Mouse (Mus musculus) kidney, embryonic 15.5 days (tissue): ENCODE data around the gene Krt8. TPM values are rescaled to one million over a fixed set of nuclear protein-coding genes. Genes with fewer than 3 reads are reported as not detected.

Source experiments
- ATAC-seq: fragments of 200-750 bp; cut with Nextera tagmentation; replicated peaks from 2 replicates; pipeline ENCODE4 v1.8.0; 2017; ENCODE audit warnings: moderate TSS enrichment; ENCODE audit not compliant: low FRiP score
- H3K27ac ChIP-seq: fragments of 300-500 bp; sonication (generic); 2 replicates; pipeline ENCODE4 v1.5.1; 2015; ENCODE audit warnings: mild to moderate bottlenecking, inconsistent platforms
- H3K27me3 ChIP-seq: fragments of 300-500 bp; sonication (generic); 2 replicates; pipeline ENCODE4 v1.6.1; 2015; ENCODE audit warnings: inconsistent platforms
- H3K36me3 ChIP-seq: fragments of 300-500 bp; sonication (generic); 2 replicates; pipeline ENCODE4 v1.6.1; 2015; ENCODE audit warnings: inconsistent platforms
- H3K4me1 ChIP-seq: fragments of 300-500 bp; sonication (generic); 2 replicates; pipeline ENCODE4 v1.6.1; 2015; ENCODE audit warnings: inconsistent platforms
- H3K4me2 ChIP-seq: fragments of 300-500 bp; sonication (generic); 2 replicates; pipeline ENCODE4 v1.6.1; 2015; ENCODE audit warnings: moderate library complexity, mild to moderate bottlenecking, inconsistent platforms
- H3K4me3 ChIP-seq: fragments of 300-500 bp; sonication (generic); replicated peaks from 2 replicates; pipeline ENCODE4 v1.5.1; 2015; ENCODE audit warnings: mild to moderate bottlenecking, inconsistent platforms
- H3K9ac ChIP-seq: fragments of 300-500 bp; sonication (generic); 2 replicates; pipeline ENCODE4 v1.6.1; 2015; ENCODE audit warnings: mild to moderate bottlenecking, inconsistent platforms
- H3K9me3 ChIP-seq: fragments of 300-500 bp; sonication (generic); replicated peaks from 2 replicates; pipeline ENCODE4 v1.6.1; 2016; ENCODE audit warnings: inconsistent platforms
- WGBS: fragments of 180-500 bp; shearing (Covaris S2); methylation state at CpG from one replicate; pipeline ENCODE4 v1.1.7; 2015; ENCODE audit warnings: mixed read lengths; 5-methylcytosine and 5-hydroxymethylcytosine counted together
- polyA plus RNA-seq: library from polyadenylated mRNA; unstranded; fragments of >200 nt; fragmentation: Nextera tagmentation; extraction: Ambion mirVana; gene quantifications from 2 replicates; pipeline ENCODE4 v1.2.1, GENCODE M21; 2015

The Krt8 gene
- polyA plus RNA-seq, 1 experiment from 2014 or later, result 213 TPM

- ATAC-seq, result no peak
- WGBS, result 1% methylated on average over 10 of the region's 10 CpGs
- H3K27ac ChIP-seq, result no peak overlapping the region
- H3K9ac ChIP-seq, result no peak overlapping the region
- no peaks in the 10 kb centered on the region for H3K27me3 ChIP-seq
- no peak overlapping the region for H3K4me3 ChIP-seq
- no peaks in the 10 kb centered on the region for H3K36me3 ChIP-seq
- H3K4me2 ChIP-seq, result no peak overlapping the region
- H3K4me1 ChIP-seq, result peaks cover 17% of the 10 kb centered on the region
- H3K9me3 ChIP-seq, result no peaks in the 10 kb centered on the region
Observed at GRCm38 (mm10) chr15:101988119-101988518, 16.2 kb downstream of the Krt8 start.

DNA sequence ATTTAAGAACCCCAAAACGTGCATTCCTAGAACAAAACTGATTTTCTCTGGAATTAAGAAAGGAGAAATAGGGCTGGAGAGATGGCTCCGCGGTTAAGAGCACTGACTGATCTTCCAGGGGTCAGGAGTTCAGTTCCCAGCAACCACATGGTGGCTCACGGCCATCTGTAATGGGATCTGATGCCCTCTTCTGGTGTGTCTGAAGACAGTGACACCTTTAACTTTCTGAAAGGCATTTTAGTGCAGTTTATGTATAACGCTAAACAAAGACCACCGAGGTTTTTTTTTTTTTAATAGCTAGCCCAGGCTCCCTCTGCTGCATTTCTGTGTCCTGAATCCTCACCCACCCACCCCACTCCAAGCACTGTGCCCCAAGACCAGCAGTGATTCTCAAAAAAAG is 19.5 kb downstream of the Krt8 start:
- Histone ChIP-seq H3K4me3 (peak overlapping the region; percentile 39; the same call in 1 of the 2 replicates), H3K4me1 (peaks cover 17% of the 10 kb centered on the region), H3K27me3 (no peaks in the 10 kb centered on the region), H3K27ac (no peak overlapping the region), H3K36me3 (no peaks in the 10 kb centered on the region), H3K9ac (0 out of 2 replicates have a peak overlapping the region, but pooled peaks have one; percentile 10), H3K9me3 (no peaks in the 10 kb centered on the region), H3K4me2 (peak overlapping the region; percentile 63)
- 15% methylated on average over 6 of the region's 6 CpGs for WGBS
- no peak for ATAC-seq

GRCm38 (mm10) chr15:101983949-101984601 is 20.2 kb downstream of the Krt8 start:
- no peaks in the 10 kb centered on the region for H3K9me3 ChIP-seq
- H3K4me1 ChIP-seq, result peaks cover 17% of the 10 kb centered on the region
- 0 out of 2 replicates have a peak overlapping the region, but pooled peaks have one; percentile 10 for H3K9ac ChIP-seq
- H3K4me2 ChIP-seq, result peak overlapping the region; percentile 63
- ATAC-seq, result peak; percentile 94
- no peaks in the 10 kb centered on the region for H3K36me3 ChIP-seq
- H3K4me3 ChIP-seq, result peak overlapping the region; percentile 39
- peak overlapping the region; percentile 83 for H3K27ac ChIP-seq
- H3K27me3 ChIP-seq, result no peaks in the 10 kb centered on the region
- 2% methylated on average over 15 of the region's 15 CpGs for WGBS

- Histone ChIP-seq H3K9me3 (no peaks in the 10 kb centered on the region), H3K4me3 (peak overlapping the region; percentile 39; the same call in 1 of the 2 replicates), H3K4me1 (peaks cover 17% of the 10 kb centered on the region), H3K9ac (no peak overlapping the region), H3K4me2 (peak overlapping the region; percentile 63), H3K27ac (peak overlapping the region; percentile 83), H3K27me3 (no peaks in the 10 kb centered on the region), H3K36me3 (no peaks in the 10 kb centered on the region)
- WGBS, result 78% methylated on average over 13 of the region's 13 CpGs
- ATAC-seq, result no peak
Observed at GRCm38 (mm10) chr15:101983315-101983948, 20.9 kb downstream of the Krt8 start.

GRCm38 (mm10) chr15:101980849-101981248 is 23.4 kb downstream of the Krt8 start:
- Histone ChIP-seq H3K27ac (peak overlapping the region; percentile 48; the same call in 1 of the 2 replicates), H3K4me1 (peaks cover 40% of the 10 kb centered on the region), H3K4me2 (no peak overlapping the region), H3K9me3 (no peaks in the 10 kb centered on the region), H3K4me3 (no peak overlapping the region), H3K9ac (no peak overlapping the region), H3K27me3 (no peaks in the 10 kb centered on the region), H3K36me3 (no peaks in the 10 kb centered on the region)
- 45% methylated on average over 6 of the region's 6 CpGs for WGBS
- no peak for ATAC-seq

DNA sequence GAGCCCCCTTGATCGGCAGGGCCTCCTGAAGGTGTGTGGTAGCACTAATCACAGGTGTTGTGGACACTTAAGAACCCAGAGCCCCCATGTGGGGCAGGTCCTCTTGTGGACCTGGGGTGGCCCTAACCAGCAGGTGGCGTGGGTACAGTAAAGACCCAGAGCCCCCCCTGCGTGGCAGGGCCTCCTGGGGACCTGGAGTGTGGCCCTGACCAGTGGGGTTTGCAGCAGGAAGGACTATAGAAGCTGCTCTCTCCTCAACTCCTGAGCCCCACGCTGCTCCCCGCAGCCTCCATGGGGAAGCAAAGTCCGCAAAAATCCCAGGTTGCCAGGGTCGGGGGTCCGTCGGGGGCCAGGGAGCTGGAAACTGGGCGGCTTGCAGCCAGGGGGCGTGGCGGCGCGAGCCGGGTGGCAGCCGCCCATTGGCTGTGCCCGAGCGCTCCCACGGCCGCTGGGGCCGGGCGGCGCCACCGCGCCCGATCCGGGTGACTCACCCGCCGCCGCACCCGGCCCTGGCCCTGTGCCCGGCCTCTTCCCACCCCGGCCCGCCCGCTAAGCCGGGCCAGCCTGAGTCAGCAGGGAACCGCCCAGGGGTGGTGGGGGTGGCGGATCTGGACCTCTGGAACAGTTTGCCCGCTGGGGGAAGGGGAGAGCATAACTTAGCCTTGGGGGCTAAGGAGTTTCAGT is 27.1 kb downstream of the Krt8 start:
- Histone ChIP-seq H3K36me3 (no peaks in the 10 kb centered on the region), H3K4me1 (peaks cover 44% of the 10 kb centered on the region), H3K9me3 (no peaks in the 10 kb centered on the region), H3K9ac (peak overlapping the region; percentile 51), H3K4me3 (peak overlapping the region; percentile 37), H3K4me2 (peak overlapping the region; percentile 70), H3K27me3 (no peaks in the 10 kb centered on the region), H3K27ac (peak overlapping the region; percentile 95)
- 2% methylated on average over 39 of the region's 39 CpGs for WGBS
- ATAC-seq, result peak; percentile 92

GRCm38 (mm10) chr15:101976641-101977040 is 27.6 kb downstream of the Krt8 start:
- no peaks in the 10 kb centered on the region for H3K36me3 ChIP-seq
- 0 out of 2 replicates have a peak, but pooled peaks cover 3% of the 10 kb centered on the region for H3K27me3 ChIP-seq
- peak overlapping the region; percentile 51; the same call in 1 of the 2 replicates for H3K9ac ChIP-seq
- peak overlapping the region; percentile 70 for H3K4me2 ChIP-seq
- whole genome bisulfite sequencing, result 31% methylated on average over 3 of the region's 3 CpGs
- ATAC-seq, result no peak; the same call in 1 of the 2 replicates
- H3K4me1 ChIP-seq, result peaks cover 44% of the 10 kb centered on the region
- H3K4me3 ChIP-seq, result no peak overlapping the region
- peak overlapping the region; percentile 95 for H3K27ac ChIP-seq
- H3K9me3 ChIP-seq, result no peaks in the 10 kb centered on the region

GRCm38 (mm10) chr15:101976023-101976422 is 28.3 kb downstream of the Krt8 start:
- ATAC-seq, result peak; percentile 24; the same call in 1 of the 2 replicates
- Histone ChIP-seq H3K9ac (no peak overlapping the region), H3K4me1 (peaks cover 44% of the 10 kb centered on the region), H3K4me2 (no peak overlapping the region), H3K9me3 (no peaks in the 10 kb centered on the region), H3K4me3 (no peak overlapping the region), H3K27me3 (0 out of 2 replicates have a peak, but pooled peaks cover 3% of the 10 kb centered on the region), H3K27ac (peak overlapping the region; percentile 95), H3K36me3 (no peaks in the 10 kb centered on the region)
- 19% methylated on average over 5 of the region's 5 CpGs for WGBS

- Histone ChIP-seq H3K9ac (no peak overlapping the region), H3K9me3 (no peaks in the 10 kb centered on the region), H3K27me3 (0 out of 2 replicates have a peak, but pooled peaks cover 3% of the 10 kb centered on the region), H3K36me3 (no peaks in the 10 kb centered on the region), H3K27ac (0 out of 2 replicates have a peak overlapping the region, but pooled peaks have one; percentile 95), H3K4me1 (peaks cover 48% of the 10 kb centered on the region), H3K4me3 (no peak overlapping the region), H3K4me2 (no peak overlapping the region)
- ATAC-seq, result no peak
- WGBS, result 61% methylated on average over 15 of the region's 16 CpGs
Observed at GRCm38 (mm10) chr15:101974083-101974845, 30.0 kb downstream of the Krt8 start.

DNA sequence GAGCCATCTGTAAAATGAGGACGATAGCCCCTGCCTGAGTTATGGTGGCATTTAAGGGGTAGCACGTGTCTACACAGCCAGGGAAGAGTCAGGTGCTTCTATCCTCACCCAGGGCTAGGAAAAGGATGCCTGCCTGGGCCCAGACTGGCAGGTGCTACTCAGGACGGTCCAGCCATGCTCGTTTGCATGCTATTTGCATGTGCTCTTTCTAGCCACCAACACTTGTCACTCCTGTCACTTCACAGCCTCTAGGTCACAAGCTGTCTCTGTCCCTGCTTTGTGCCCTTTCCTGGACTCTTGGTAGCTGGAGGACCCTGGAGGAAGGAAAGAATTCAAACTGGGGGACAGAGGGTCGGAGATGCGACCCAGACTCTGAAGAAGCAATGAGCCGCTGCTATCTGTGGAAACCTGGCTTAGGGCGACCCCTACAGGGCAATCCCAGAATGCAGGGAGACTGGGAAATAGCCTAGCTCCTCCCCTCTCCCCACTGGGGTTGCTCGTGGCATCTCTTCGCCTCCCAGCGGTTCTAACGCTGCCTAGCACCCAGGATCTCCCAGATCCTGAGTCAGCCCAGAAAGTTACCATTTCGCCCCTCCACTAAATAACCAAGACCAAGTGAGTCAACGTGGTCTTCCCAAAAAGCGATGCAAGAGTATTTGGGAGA is 30.7 kb downstream of the Krt8 start:
- no peaks in the 10 kb centered on the region for H3K36me3 ChIP-seq
- peak overlapping the region; percentile 26; the same call in 1 of the 2 replicates for H3K4me2 ChIP-seq
- H3K4me1 ChIP-seq, result peaks cover 48% of the 10 kb centered on the region
- 0 out of 2 replicates have a peak, but pooled peaks have one; percentile 4 for ATAC-seq
- 14% methylated on average over 15 of the region's 15 CpGs for whole genome bisulfite sequencing
- no peak overlapping the region for H3K4me3 ChIP-seq
- 0 out of 2 replicates have a peak overlapping the region, but pooled peaks have one; percentile 9 for H3K9ac ChIP-seq
- no peaks in the 10 kb centered on the region for H3K9me3 ChIP-seq
- H3K27ac ChIP-seq, result 0 out of 2 replicates have a peak overlapping the region, but pooled peaks have one; percentile 18
- 0 out of 2 replicates have a peak, but pooled peaks cover 3% of the 10 kb centered on the region for H3K27me3 ChIP-seq

DNA sequence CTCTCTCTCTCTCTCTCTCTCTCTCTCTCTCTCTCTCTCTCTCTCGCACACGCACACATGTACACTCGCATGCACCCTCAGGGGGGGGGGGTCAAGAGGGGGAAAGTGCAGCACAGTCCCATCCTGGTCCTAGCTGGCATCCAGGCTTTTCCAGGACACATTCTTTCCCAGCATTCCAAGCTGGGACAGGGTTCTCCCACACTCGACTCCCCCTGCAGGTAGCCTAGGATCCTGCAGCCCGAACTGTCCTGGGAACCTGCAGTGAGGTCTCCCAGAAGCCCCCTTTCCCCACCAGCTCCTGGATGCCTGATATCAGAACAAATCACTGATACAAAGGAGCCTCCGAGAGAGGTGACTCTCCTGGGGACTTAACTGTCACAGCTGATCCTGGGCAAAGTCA is 33.7 kb downstream of the Krt8 start:
- H3K4me1 ChIP-seq, result peaks cover 20% of the 10 kb centered on the region
- no peak overlapping the region for H3K4me3 ChIP-seq
- H3K27me3 ChIP-seq, result 0 out of 2 replicates have a peak, but pooled peaks cover 3% of the 10 kb centered on the region
- no peaks in the 10 kb centered on the region for H3K36me3 ChIP-seq
- no peak overlapping the region for H3K4me2 ChIP-seq
- H3K27ac ChIP-seq, result no peak overlapping the region
- no peaks in the 10 kb centered on the region for H3K9me3 ChIP-seq
- no peak overlapping the region for H3K9ac ChIP-seq
- ATAC-seq, result no peak
- 13% methylated on average over 3 of the region's 6 CpGs for WGBS
